Mouse (Mus musculus) liver, postnatal 0 days (tissue): ENCODE measurements around the gene Zfp316.

ENCODE experiments used
- CTCF ChIP-seq: sonication (generic); IDR thresholded peaks from 2 replicates; pipeline ENCODE4 v1.5.1; 2016; ENCODE audit warnings: antibody characterized with exemption, low read depth
- EP300 ChIP-seq: IDR thresholded peaks from 2 replicates; pipeline ENCODE4 v1.6.1; 2016; ENCODE audit warnings: antibody characterized with exemption, low read depth, mild to moderate bottlenecking

DNA sequence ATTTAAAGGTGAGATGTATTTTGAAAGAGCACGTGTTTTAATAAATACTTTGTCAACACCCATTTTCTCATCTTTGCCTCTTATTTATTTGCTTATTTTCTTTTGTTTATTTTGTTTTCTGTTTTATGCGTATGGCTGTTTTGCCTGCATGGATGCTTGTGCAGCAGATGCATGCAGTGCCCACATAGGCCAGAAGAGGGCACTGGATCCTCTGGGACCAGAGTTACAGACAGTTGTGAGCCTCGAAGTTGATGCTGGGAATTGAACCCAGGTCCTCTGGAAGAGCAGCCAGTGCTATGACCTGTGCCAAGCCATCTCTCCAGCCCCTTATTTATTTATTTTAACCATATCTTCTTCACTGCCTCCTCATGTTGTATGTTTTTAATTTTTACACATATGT lies 64.8 kb downstream of the Zfp316 start:
- TF ChIP-seq CTCF = peak; percentile 46
- TF ChIP-seq EP300 = no peak
